ENCODE assay signal across 18 mouse cellular contexts in genomic region chr16:31187192-31187591, GRCm38 (mm10). TPM values are rescaled to one million over a fixed set of nuclear protein-coding genes. Genes with fewer than 3 reads are reported as not detected.
DNase-seq lines count a peak whose midpoint lies in the region; ATAC-seq lines count a peak whose summit lies in the region.
"Had no signal": no experiment of that assay in that cellular context is flagged by ENCODE, and none has a peak within 500 bp of the region (broad histone marks: within the 10 kb centered on the region; RNA-seq: fewer than 3 reads in every experiment).

No protein-coding gene starts in this region.

- WGBS in forebrain, embryonic 16.5 days = 80% methylated on average over 1 of the region's 1 CpGs
- 87% methylated on average over 1 of the region's 1 CpGs for WGBS in forebrain, embryonic 14.5 days
- WGBS in liver, embryonic 13.5 days (ENCODE audit: insufficient replicate concordance) = 30% methylated on average over 1 of the region's 1 CpGs
- WGBS in liver, embryonic 11.5 days = 72% methylated on average over 1 of the region's 1 CpGs
- WGBS in midbrain, embryonic 15.5 days = 89% methylated on average over 1 of the region's 1 CpGs
- 83% methylated on average over 1 of the region's 1 CpGs for WGBS in midbrain, embryonic 10.5 days

- H3K36me3 ChIP-seq in forebrain, embryonic 16.5 days (ENCODE audit: control insufficient read depth, insufficient read depth) = no peaks in the 10 kb centered on the region
- no peaks in the 10 kb centered on the region for H3K36me3 ChIP-seq in forebrain, embryonic 14.5 days (ENCODE audit: control insufficient read depth, insufficient read depth, low read length)
- H3K36me3 ChIP-seq in liver, embryonic 13.5 days = no peaks in the 10 kb centered on the region
- no peaks in the 10 kb centered on the region for H3K36me3 ChIP-seq in liver, embryonic 11.5 days (ENCODE audit: control insufficient read depth, insufficient read depth, low read length)
- H3K36me3 ChIP-seq in midbrain, embryonic 15.5 days (replicated peaks) = no peaks in the 10 kb centered on the region
- H3K36me3 ChIP-seq in midbrain, embryonic 10.5 days = no peaks in the 10 kb centered on the region
- H3K36me3 ChIP-seq: embryonic facial prominence, embryonic 12.5 days; heart, embryonic 12.5 days; hindbrain, embryonic 10.5 days had no signal

- H3K4me3 ChIP-seq in forebrain, embryonic 16.5 days (replicated peaks; ENCODE audit: low read length) = no peak overlapping the region
- no peak overlapping the region for H3K4me3 ChIP-seq in forebrain, embryonic 14.5 days (ENCODE audit: low read depth, low read length)
- H3K4me3 ChIP-seq in liver, embryonic 13.5 days (replicated peaks) = no peak overlapping the region
- no peak overlapping the region for H3K4me3 ChIP-seq in liver, embryonic 11.5 days (ENCODE audit: low read depth, low read length)
- H3K4me3 ChIP-seq in midbrain, embryonic 15.5 days = no peak overlapping the region
- no peak overlapping the region for H3K4me3 ChIP-seq in midbrain, embryonic 10.5 days
- H3K4me3 ChIP-seq: embryonic facial prominence, embryonic 12.5 days; gastrocnemius, adult 2 months; heart, embryonic 12.5 days; hindbrain, embryonic 10.5 days had no signal

- H3K9ac ChIP-seq in forebrain, embryonic 16.5 days (replicated peaks; ENCODE audit: low read depth, low read length) = no peak overlapping the region
- H3K9ac ChIP-seq in forebrain, embryonic 14.5 days (ENCODE audit: low read length) = no peak overlapping the region
- no peak overlapping the region for H3K9ac ChIP-seq in liver, embryonic 13.5 days
- no peak overlapping the region for H3K9ac ChIP-seq in liver, embryonic 11.5 days (ENCODE audit: low read depth, low read length)
- no peak overlapping the region for H3K9ac ChIP-seq in midbrain, embryonic 15.5 days
- H3K9ac ChIP-seq: embryonic facial prominence, embryonic 12.5 days; forebrain, postnatal 0 days; heart, embryonic 12.5 days; hindbrain, embryonic 14.5 days had no signal

- no peak for DNase-seq in forebrain, embryonic 14.5 days (ENCODE audit: low spot score)
- DNase-seq in liver, embryonic 13.5 days = no peak
- no peak for DNase-seq in liver, embryonic 11.5 days (ENCODE audit: low spot score)
- no peak for DNase-seq in midbrain, embryonic 10.5 days (ENCODE audit: low spot score)
- no peak for DNase-seq in frontal cortex, postnatal 10 days (ENCODE audit: low spot score in 2 of 2)
- DNase-seq: adrenal gland, postnatal 10 days; cerebellum, adult 11-12 months; cerebellum, adult 9-10 months; cerebellum, postnatal 36 days; forebrain, postnatal 0 days; gastrocnemius, adult 2 months; gastrocnemius, postnatal 25 days had no signal

- H3K4me2 ChIP-seq in forebrain, embryonic 16.5 days (ENCODE audit: low read length) = no peak overlapping the region
- H3K4me2 ChIP-seq in forebrain, embryonic 14.5 days (ENCODE audit: low read length) = no peak overlapping the region
- H3K4me2 ChIP-seq in liver, embryonic 13.5 days = no peak overlapping the region
- H3K4me2 ChIP-seq in liver, embryonic 11.5 days = no peak overlapping the region
- H3K4me2 ChIP-seq in midbrain, embryonic 15.5 days = no peak overlapping the region
- H3K4me2 ChIP-seq: embryonic facial prominence, embryonic 12.5 days; heart, embryonic 12.5 days; hindbrain, embryonic 14.5 days had no signal

- H3K9me3 ChIP-seq in forebrain, embryonic 16.5 days (ENCODE audit: control insufficient read depth, low read length) = no peaks in the 10 kb centered on the region
- no peaks in the 10 kb centered on the region for H3K9me3 ChIP-seq in forebrain, embryonic 14.5 days (replicated peaks; ENCODE audit: control insufficient read depth, low read length)
- H3K9me3 ChIP-seq in liver, embryonic 13.5 days (replicated peaks) = no peaks in the 10 kb centered on the region
- no peaks in the 10 kb centered on the region for H3K9me3 ChIP-seq in liver, embryonic 11.5 days (ENCODE audit: control insufficient read depth, low read length)
- H3K9me3 ChIP-seq in midbrain, embryonic 15.5 days = no peaks in the 10 kb centered on the region
- no peaks in the 10 kb centered on the region for H3K9me3 ChIP-seq in midbrain, embryonic 10.5 days (replicated peaks)
- H3K9me3 ChIP-seq: embryonic facial prominence, embryonic 12.5 days; heart, embryonic 12.5 days; hindbrain, embryonic 10.5 days had no signal

- 0 out of 2 replicates have a peak, but pooled peaks have one; percentile 44 for ATAC-seq in forebrain, embryonic 16.5 days
- ATAC-seq in forebrain, embryonic 14.5 days = no peak
- peak; percentile 45; the same call in 1 of the 2 replicates for ATAC-seq in liver, embryonic 13.5 days (ENCODE audit: low read depth)
- no peak for ATAC-seq in liver, embryonic 11.5 days (replicated peaks; ENCODE audit: low FRiP score)
- ATAC-seq in midbrain, embryonic 15.5 days (replicated peaks) = peak; percentile 62; the same call in 1 of the 2 replicates
- ATAC-seq: forebrain, postnatal 0 days had no signal

- H3K27me3 ChIP-seq in forebrain, embryonic 16.5 days (replicated peaks; ENCODE audit: control insufficient read depth, insufficient read depth, low read length) = no peaks in the 10 kb centered on the region
- no peaks in the 10 kb centered on the region for H3K27me3 ChIP-seq in forebrain, embryonic 14.5 days (replicated peaks; ENCODE audit: control insufficient read depth, insufficient read depth, low read length)
- H3K27me3 ChIP-seq in liver, embryonic 13.5 days = no peaks in the 10 kb centered on the region
- no peaks in the 10 kb centered on the region for H3K27me3 ChIP-seq in liver, embryonic 11.5 days (replicated peaks; ENCODE audit: control insufficient read depth, insufficient read depth, low read length)
- H3K27me3 ChIP-seq in midbrain, embryonic 15.5 days (replicated peaks) = no peaks in the 10 kb centered on the region
- no peaks in the 10 kb centered on the region for H3K27me3 ChIP-seq in midbrain, embryonic 10.5 days (ENCODE audit: low read depth, poor library complexity, severe bottlenecking)
- H3K27me3 ChIP-seq: embryonic facial prominence, embryonic 12.5 days; heart, embryonic 12.5 days had no signal

- peaks cover 17% of the 10 kb centered on the region for H3K4me1 ChIP-seq in forebrain, embryonic 16.5 days (replicated peaks; ENCODE audit: control insufficient read depth, insufficient read depth, low read length)
- peaks cover 10% of the 10 kb centered on the region for H3K4me1 ChIP-seq in forebrain, embryonic 14.5 days (ENCODE audit: control insufficient read depth, insufficient read depth, low read length)
- peaks cover 61% of the 10 kb centered on the region for H3K4me1 ChIP-seq in liver, embryonic 13.5 days (replicated peaks)
- H3K4me1 ChIP-seq in liver, embryonic 11.5 days (replicated peaks; ENCODE audit: control insufficient read depth, insufficient read depth, low read length) = peaks cover 35% of the 10 kb centered on the region
- peaks cover 8% of the 10 kb centered on the region for H3K4me1 ChIP-seq in midbrain, embryonic 15.5 days
- H3K4me1 ChIP-seq in midbrain, embryonic 10.5 days = peaks cover 29% of the 10 kb centered on the region

- no peak overlapping the region for H3K27ac ChIP-seq in forebrain, embryonic 16.5 days (ENCODE audit: low read length)
- no peak overlapping the region for H3K27ac ChIP-seq in forebrain, embryonic 14.5 days (ENCODE audit: low read depth, low read length)
- no peak overlapping the region for H3K27ac ChIP-seq in liver, embryonic 13.5 days
- H3K27ac ChIP-seq in liver, embryonic 11.5 days (ENCODE audit: low read depth, low read length) = no peak overlapping the region
- H3K27ac ChIP-seq in midbrain, embryonic 15.5 days = no peak overlapping the region
- no peak overlapping the region for H3K27ac ChIP-seq in midbrain, embryonic 10.5 days (replicated peaks)
- H3K27ac ChIP-seq: embryonic facial prominence, embryonic 12.5 days; gastrocnemius, adult 2 months; hindbrain, embryonic 10.5 days; hindbrain, embryonic 14.5 days had no signal

RNA-seq across cellular contexts. Expression of gene Acap2, which starts 13.9 kb away (rescaled TPM):
- 12.7 and 15.0 TPM in 2 replicates for polyA plus RNA-seq in forebrain, embryonic 16.5 days (2015; fragmentation: Nextera tagmentation; extraction: Ambion mirVana)
- polyA plus RNA-seq in forebrain, embryonic 14.5 days (2014; fragmentation: Nextera tagmentation; extraction: Ambion mirVana) = 11.3 and 15.1 TPM in 2 replicates
- 5.8 and 6.7 TPM in 2 replicates for polyA plus RNA-seq in liver, embryonic 13.5 days (2015; fragmentation: Nextera tagmentation; extraction: Ambion mirVana)
- 17.2 and 19.9 TPM in 2 replicates for polyA plus RNA-seq in liver, embryonic 11.5 days (2014; fragmentation: Nextera tagmentation; extraction: Ambion mirVana)
- 10.1 and 11.3 TPM in 2 replicates for polyA plus RNA-seq in midbrain, embryonic 15.5 days (2015; fragmentation: Nextera tagmentation; extraction: Ambion mirVana)
- 16.9 and 19.2 TPM in 2 replicates for polyA plus RNA-seq in midbrain, embryonic 10.5 days (2016; fragmentation: Nextera tagmentation; extraction: Ambion mirVana)

Comparison
In these comparisons a context has a peak if more than half of its experiments do, and no peak if none do; other contexts are left out.
1. ATAC-seq: peak in forebrain, embryonic 16.5 days (single experiment), liver, embryonic 13.5 days (single experiment) and midbrain, embryonic 15.5 days (single experiment); none in forebrain, embryonic 14.5 days (single experiment) and liver, embryonic 11.5 days (single experiment).